Mouse (Mus musculus) kidney, adult 11 months (tissue): ENCODE data around the gene Art1.

ENCODE experiments used
- DNase-seq: peaks from one replicate; pipeline ENCODE4 v3.0.0; 2022

The Art1 gene

DNA sequence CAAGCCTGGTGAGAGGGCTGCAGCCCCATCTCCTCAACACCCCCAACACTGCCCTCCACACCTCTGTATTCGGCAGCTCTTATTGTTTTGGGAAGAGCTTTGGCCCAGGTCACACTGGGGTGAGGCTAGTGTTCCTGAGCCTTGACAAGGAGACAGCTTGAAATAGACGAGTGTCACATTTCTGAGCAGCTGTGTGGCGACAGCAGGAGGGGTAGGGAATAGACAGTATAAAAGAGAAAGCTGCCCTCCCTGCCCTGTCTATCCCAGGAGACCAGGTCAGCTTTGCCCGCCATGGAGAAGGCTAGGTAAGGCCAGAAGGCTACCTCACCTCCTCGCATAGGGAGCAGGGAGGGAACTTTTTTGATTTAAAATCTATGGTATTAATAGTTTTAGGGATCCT lies at the start of gene Art1:
Gene Art1 (plus strand): TSS at position 257 of the 400 bp plus-strand sequence.
- no peak for DNase-seq

DNA sequence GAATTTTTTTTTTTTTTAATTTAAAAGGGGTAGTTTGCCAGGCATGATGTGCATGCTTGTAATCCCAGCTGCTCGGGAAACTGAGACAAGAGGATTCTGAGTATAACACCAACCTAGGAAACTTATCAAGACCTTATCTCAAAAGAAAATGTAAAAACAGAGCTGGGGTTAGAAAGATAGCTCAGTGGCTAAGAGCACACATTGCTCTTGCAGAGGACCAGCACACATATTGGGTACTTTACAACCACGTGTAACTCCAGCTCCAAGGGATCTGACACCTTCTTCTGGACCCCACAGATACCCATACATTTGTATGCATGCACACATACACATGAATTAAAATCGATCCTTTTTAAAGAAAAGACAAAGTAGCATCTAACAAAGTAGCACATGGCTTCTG lies 40.2 kb upstream of the Art1 start:
- no peak for DNase-seq

DNA sequence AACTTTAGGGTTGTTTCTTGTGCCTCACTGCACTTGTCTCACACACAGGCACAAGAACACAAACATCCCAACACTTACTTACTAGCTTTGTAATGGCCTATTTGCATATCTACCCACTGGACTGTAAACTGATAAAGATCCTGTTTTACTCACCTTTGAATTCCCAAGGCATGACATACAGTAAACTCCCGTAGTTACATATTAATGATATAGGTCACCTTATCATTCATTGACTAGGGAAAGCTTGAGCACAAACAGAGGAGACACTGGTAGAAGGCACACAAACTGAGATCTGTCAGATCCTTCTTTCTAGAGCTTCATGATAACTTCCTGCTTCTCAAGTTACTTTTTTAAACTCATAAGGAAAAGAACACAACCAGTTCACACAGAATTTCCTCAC lies 39.3 kb upstream of the Art1 start:
- no peak for DNase-seq

DNA sequence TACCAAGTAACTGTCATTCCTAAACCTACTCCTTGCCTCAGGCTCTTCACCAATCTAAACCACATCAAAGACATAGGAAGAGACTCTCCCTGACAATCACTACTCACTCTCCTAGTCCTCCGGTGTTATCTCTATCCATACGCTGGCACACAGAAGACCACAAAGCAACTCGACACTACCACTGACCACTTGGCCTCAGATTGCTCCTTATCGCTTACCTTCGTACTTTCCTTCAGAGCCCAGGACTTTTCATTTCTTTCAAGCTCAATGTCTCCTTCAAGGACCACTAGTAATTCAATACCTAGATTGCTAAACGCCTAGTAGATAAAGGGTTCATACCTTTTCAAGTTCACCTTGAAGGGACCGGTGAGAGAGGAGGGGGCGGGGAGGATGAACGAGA lies 37.7 kb upstream of the Art1 start:
- DNase-seq = no peak

DNA sequence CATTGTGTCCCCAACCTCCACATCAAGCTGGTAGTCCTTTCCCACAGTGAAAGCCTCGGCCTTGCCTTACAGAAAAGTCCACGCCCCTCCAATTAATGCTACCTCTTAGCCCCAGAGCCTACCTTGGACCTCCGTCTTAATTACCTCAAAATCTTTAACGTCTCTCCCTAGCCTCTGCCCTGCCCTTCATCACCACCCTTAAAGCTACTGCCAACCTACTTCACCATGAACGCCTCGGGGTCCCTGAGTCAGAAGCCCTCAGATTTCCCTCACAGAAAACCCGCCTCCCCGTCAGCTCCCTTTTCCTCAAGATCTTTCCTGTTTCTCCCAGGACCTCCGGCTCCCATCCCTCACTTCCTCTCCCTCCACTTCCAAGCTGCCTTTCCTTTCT lies 36.9 kb upstream of the Art1 start:
- no peak for DNase-seq

DNA sequence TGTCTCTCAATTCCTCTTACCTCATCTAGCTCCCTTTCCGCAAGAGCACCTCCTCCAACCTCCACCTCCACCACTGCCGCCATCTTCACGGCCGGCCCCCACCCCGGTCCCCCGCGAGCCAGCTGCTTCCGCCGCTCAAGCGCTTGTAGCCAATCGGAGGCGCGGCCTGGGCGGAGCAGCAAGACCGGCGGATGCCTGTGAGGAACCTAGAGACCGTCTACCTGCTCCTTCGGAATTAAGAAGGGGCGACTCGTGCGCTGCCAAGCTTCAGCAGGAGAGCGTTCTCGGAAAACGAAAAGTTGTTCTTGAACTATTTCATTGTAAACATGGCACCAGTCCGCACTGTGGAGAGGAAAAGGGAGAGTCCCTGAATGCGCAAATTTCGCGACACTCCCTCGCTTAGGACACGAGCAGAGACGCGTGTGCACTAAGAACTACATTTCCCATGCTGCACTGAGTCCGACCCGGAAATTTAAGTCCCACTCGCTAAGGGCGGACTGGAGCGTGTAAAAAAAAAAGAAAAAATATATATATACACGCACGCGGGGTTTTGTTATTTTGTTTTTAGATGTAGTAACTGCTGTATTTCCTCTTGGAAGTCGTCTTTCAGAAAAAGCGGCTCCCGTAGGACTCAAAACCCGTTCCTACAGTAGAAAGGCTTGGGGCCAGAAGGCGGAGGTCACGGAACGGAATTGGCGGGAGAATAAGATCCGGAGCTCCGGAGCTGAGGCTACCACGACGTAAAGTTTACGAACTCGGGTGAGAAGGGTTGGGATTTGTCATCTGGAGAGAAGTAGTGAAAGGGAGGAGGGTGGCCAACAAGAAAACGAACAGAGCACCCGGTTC lies 36.3 kb upstream of the Art1 start, which contains the start of the genes Rnf121, Xndc1 and Xntrpc:
Gene Rnf121 (minus strand): TSS at position 424 of the 846 bp plus-strand sequence.
Gene Xndc1 (plus strand): TSS at position 466 of the 846 bp plus-strand sequence.
Gene Xntrpc (plus strand): TSS at position 668 of the 846 bp plus-strand sequence.
- peak; percentile 93 for DNase-seq

DNA sequence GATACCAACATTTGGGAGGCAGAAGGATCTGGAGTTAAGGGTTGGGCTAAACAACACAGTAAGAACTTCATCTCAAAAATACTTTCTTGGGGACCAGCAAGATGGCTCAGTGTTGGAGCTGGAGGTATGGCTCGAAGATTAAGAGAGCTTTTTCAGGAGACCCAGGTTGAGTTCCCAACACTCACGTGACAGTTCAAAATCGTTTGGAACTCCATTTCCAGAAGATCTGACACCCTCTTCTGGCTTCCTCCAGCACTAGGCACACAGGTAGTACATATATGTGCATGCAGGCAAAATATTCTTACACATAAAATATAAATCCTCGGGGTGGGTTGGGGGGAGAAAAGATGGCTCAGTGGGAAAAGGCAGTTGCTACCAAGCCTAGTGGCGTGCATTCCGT lies 35.2 kb upstream of the Art1 start:
- DNase-seq = no peak

DNA sequence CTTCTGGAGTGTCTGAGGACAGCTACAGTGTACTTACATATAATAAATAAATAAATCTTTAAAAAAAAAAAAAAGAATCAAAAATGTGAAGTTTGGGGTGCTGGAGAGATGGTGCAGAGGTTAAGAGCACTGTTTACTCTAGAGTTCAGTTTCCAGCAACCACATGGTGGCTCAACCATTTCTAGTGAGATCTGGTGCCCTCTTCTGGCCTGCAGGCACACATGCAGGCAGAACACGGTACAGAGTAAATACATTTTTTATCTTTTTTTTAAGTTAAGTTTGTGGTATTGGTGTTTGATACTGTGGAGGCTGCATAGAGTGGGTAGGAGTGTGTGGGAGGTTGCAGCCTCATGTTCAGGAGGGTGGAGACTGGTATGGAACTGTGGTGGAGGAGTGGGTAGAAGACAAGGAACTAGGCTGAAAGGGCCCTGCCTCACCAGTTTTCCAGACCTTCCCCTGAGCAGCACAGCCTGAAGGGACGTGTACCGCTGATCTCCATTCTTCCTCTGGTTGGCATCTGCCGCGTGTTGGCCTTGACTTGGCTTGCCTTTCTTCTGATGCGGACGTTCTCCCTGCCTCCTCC lies 24.7 kb upstream of the Art1 start:
- no peak for DNase-seq

DNA sequence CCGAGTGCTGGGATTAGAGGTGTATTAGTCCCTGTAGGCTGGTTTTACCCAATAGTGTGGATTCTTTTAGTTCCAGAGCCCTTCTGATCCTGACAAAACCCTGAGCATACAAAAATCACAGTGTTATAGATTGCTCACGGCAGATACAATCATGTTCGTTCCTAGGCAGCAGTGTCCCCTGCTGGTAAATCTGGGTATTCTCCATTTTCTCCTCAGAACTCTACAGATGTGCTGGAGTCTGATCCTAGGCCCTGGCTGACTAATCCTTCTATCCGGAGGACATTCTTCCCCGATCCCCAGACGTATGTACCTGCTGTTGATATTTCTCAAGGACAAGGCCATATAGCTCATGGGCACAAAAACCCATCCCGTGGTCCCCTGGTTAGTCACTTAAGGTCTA lies 23.0 kb upstream of the Art1 start:
- DNase-seq = peak; percentile 17

DNA sequence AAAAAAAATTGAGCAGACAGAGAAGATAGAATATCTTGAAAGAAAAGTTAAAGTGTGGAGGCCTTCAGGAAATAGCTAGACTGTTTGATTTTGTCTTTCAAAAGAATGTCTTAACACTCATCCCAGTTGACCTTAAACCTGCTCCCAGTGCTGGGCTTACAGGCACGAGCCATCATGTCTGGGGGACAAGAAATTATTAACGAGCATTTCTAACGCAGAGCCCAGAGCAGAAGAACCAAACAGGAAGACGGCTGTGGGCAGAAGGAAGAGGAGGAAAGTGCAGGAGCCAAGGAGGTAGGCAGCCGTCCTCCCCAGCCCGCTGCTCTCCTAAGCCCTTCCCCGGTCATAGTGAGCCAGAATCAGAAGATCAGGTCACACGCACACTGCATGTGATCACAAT lies 21.2 kb upstream of the Art1 start:
- peak; percentile 33 for DNase-seq

DNA sequence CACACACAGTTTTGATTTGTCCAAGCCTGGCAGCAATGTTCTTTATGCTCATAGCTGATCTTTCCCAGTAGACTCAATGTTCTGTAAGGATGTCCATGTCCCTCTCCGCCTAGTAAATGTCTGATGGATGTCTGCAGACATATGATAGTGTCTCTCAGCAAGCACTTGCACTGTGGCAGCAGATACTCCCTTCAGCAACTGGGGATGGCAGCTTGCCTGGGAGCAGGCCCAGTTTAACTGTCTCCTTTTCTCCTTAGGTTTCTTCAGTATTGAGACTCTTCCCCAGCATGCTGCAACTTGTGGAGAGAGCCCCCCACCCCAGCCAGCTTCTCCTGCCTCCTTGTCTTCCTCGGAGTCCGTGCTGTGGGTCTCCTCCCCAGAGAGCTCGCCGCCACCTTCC lies 19.8 kb upstream of the Art1 start:
- DNase-seq = no peak

DNA sequence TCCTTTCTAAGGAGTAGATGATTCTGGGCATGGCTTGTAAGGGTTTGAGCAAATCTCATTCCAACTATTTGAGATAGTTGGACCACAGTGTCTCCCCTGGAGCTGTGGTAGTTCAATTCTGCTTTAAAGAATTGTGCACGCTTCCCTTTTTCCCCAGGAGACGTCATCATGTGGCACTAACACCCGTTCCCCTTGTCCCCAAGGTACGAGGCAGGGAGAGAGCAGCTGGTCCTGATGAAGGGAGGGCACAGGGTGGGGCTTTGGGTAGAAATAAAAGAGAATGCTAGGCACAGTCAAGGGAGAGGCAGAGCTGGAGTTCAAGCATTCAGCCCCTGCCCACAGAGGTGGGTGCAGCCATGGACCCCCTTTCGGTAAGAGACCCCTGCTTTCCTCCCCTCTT lies 18.7 kb upstream of the Art1 start, which contains the start of gene Trpc2:
Gene Trpc2 (plus strand): TSS at position 301 of the 400 bp plus-strand sequence.
- no peak for DNase-seq

DNA sequence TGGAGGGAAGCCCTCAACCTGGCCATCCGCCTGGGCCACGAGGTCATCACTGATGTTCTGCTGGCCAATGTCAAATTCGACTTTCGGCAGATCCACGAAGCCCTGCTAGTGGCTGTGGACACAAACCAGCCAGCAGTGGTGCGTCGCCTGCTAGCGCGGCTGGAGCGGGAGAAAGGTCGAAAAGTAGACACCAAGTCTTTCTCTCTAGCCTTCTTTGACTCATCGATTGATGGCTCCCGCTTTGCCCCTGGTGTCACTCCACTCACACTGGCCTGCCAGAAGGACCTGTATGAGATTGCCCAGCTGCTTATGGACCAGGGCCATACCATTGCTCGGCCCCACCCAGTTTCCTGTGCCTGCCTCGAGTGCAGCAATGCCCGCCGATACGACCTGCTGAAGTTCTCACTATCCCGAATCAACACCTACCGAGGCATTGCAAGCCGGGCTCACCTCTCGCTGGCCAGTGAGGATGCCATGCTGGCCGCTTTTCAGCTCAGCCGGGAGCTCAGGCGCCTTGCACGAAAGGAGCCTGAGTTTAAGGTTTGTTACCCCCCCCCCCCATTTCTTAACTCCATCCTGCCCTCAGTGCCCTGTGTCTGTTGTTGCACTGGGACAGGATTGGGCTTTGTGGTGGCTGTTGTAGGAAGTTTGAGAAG lies 17.4 kb upstream of the Art1 start:
- no peak for DNase-seq

DNA sequence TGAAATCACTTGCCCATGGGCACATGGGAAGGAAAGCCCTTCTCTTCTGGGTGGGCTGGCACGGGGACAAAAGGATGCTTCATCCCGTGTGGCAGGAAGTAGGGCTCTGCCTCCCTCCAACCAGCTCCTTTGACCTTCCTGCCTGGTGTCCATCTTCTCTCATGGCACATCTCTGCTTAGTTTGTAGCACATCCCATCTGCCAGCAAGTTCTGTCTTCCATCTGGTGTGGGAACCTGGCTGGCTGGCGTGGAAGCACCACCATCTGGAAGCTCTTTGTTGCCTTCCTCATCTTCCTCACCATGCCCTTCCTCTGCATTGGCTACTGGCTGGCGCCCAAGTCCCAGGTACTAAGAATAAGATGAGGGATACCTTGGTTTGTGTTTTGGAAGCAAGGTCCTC lies 14.2 kb upstream of the Art1 start:
- DNase-seq = no peak

DNA sequence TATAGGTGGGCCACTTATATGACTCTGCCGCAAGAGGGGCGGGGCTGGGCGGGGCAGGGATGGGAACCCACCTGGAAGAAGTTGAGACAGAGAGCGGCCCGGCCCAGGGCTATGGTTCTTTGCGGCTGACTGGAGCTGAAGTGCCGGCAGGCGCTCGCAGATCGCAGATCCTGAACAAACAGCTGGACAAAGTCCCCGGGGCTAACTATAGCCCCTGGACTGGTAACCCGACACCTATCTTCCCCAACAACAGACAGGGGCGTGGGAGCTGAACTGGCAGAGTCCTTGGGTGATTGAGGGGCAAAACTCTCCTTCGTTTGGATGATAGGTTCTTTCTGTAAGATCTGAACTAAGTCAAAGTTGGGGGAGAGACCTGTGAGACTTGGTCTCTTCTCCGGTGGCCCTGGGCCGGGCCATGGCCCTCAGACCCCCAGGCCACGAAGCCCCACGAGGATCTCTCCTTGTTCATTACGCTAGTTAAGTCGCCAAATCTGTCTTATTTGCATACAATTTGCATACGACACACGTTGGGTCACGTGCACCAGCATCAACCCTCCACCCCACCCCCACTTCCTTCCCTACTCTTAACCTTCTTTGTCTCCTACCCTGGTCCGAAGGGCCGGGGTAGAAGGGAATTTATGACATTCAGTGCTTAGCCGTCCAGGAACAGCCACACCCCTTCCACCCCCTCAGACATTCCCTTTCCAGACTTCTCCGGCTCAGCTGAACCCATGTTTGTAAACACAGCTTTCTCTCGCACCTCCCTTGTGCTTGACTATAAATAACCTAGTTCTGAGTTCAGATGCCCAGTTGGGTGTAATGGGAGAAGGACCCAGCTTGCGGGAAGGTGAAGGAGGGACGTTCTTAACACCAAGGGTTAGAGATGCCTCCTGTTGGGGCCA lies 1.5 kb upstream of the Art1 start:
- DNase-seq = peak; percentile 24

DNA sequence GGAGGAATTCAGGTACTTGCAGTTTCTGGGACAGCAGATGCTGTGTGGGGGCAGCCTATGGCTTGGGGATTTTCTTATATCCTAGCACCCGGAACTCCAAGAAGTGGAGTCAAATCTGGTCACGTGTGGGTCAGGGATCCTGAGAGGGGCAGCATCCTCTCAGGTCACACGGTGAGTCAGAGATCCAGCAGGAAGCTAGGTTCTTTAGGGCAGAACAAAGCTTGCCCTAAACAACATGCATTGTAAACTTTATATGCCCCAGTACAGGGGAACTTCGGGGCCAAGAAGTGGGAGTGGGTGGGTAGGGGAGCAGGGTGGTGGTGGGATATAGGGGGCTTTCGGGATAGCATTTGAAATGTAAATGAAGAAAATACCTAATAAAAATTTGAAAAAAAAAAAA lies 675 bp upstream of the Art1 start:
- no peak for DNase-seq

DNA sequence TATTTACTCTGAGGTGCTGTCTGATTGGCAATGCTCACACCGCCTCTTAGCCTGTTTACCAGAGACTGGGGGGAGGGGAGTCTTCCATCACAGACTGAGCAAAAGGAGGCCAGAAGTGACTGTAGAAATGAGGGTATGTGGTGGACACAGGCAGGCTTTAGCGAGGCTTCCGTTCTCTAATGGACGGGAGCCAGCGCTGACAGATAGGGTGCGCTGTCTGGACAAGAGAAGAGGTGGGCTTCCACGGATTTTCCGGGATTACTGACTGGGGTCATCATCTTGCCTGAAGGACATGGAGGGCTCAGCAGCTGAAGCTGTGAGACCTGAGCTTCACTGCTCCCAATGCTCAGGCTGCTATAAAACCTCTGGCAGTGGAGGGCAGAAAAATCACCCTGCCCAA lies 698 bp downstream of the Art1 start:
- no peak for DNase-seq

DNA sequence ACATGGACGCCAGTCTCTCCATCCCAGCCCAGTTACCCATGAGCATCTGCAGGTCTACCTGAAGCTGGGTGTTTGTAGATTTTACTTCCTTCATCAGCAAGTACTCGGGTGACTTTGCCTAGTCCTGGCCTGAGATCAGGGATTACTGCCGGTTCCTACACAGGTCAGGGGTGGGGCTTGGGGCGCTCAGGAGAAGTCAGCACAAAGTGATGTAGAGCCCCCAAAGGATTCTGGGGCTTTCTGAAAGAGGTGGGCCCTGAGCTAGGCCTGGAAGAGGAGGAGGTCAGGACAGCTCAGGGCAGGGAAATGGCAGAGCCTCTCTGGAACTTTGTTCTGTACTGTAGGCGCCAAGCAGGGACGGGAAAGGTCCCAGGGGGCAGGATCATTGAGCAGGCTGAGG lies 1.2 kb downstream of the Art1 start:
- no peak for DNase-seq

DNA sequence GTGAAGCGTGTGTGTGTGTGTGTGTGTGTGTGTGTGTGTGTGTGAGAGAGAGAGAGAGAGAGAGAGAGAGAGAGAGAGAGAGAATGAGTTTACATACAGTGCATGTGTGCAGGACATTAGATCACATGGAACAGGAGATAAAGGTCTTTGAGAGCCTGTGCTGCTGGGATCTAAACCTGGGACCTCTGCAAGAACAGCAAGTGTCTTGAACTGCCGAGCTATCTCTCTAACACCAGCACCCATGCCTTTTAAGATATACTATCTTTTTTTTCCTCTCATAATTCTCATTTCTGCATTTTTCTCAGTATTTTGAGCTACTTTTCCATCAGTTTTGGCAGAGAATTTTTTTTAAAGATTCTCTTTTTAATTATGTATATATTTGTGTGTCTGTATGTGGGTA lies 2.0 kb downstream of the Art1 start:
- no peak for DNase-seq

DNA sequence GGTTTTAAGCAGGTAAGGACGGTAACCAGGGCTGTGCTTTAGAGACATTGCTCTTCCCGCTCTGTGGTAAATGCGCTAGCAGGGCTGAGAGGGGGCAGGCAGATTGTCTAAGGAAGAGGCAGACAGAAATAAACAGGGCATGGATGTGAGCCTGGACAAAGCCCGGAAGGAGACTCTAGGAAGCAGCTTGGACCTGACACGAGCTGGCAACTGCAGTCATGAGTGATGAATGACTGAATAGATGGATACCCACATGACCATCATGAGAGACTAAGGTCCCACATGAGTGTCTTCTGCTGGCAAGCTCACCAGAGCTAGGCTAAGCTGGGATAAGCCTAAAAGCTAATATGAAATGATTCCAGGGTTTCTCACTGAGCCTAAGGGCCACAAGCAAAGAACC lies 2.6 kb downstream of the Art1 start:
- peak; percentile 9 for DNase-seq

DNA sequence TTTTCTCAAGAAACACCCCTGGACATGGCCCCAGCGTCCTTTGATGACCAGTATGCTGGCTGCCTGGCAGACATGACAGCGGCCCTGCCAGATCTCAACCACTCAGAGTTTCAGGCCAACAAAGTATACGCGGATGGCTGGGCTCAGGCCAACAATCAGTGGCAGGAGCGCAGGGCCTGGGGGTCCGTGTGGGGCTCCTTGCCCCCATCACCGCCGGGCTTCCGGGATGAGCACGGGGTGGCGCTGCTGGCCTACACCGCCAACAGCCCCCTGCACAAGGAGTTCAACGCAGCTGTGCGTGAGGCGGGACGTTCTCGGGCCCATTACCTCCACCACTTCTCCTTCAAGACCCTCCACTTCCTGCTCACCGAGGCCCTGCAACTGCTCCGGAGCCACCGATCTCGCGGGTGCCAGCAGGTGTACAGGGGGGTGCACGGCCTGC lies 5.2 kb downstream of the Art1 start:
- no peak for DNase-seq

DNA sequence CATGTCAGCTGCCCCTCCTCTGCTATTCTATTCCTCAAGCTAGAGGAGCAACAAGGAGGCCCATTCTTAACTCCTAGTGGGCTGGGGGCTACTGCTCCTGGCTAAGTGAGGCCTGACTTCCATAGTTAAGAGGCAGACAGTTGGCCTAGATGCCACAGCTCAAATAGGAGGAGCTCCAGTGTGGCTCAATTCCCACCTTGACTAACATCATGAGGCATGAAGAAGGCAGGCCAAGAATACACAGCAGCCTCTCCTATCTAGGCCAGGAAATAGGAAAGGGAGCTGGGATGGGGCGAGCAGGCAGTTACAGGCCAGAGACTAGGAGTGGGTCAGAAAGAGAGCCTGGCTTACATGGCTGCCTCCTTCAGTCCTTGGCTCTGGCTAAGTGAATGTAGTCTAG lies 6.7 kb downstream of the Art1 start:
- DNase-seq = no peak

DNA sequence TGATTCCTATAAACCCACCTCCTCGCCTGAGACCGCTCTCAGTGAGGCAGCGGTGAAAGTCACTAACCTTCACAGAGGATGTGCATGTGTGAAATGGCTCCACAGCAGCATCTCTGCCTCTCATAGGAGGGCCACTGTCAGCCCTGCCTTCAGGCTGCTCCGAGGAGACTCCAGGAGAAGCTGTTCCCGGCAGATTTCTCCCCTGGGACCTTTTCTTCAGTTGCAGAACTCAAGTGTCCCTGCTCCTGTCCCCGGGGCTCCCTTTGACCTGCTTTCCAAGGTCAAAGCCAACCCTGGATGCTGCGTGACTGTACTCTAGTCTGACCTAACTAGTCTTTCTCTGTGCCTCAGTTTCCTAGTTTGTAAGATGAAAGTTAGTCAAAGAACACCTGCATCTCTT lies 7.6 kb downstream of the Art1 start, which contains the start of gene Art5:
Gene Art5 (minus strand): TSS at position 319 of the 400 bp plus-strand sequence.
- no peak for DNase-seq
